Mouse (Mus musculus) gastrocnemius, adult 2 months (tissue): ENCODE data around the gene Itpr1. TPM values are rescaled to one million over a fixed set of nuclear protein-coding genes. Genes with fewer than 3 reads are reported as not detected.
A peak's percentile ranks its signal among the peaks of the same experiment; 100 is the strongest.

Experiments
- DNase-seq: peaks from one replicate; pipeline ENCODE4 v3.0.0; 2022
- H3K27ac ChIP-seq: fragments of 200-600 bp; 2 replicates; pipeline ENCODE4 v1.8.1; 2022; ENCODE audit warnings: mild to moderate bottlenecking
- H3K4me3 ChIP-seq: fragments of 200-600 bp; 2 replicates; pipeline ENCODE4 v1.8.1; 2022; ENCODE audit warnings: mild to moderate bottlenecking, moderate library complexity
- CTCF ChIP-seq: fragments of 200-600 bp; IDR thresholded peaks from 2 replicates; pipeline ENCODE4 v1.8.1; 2022; ENCODE audit warnings: antibody characterized with exemption, mild to moderate bottlenecking, moderate library complexity
- intact Hi-C: fragments of 180-260 bp; cut with DNase I; formaldehyde crosslinking; loops from one replicate; pipeline ENCODE4 v1.15.1; 2025
- total RNA-seq, 2 experiments: library from RNA; stranded (reverse); gene quantifications; 2 replicates each; pipeline ENCODE4 v1.2.3; 2021

Itpr1 gene
- total RNA-seq, 2 experiments from 2014 or later = 14.1 to 21.3 TPM

DNA sequence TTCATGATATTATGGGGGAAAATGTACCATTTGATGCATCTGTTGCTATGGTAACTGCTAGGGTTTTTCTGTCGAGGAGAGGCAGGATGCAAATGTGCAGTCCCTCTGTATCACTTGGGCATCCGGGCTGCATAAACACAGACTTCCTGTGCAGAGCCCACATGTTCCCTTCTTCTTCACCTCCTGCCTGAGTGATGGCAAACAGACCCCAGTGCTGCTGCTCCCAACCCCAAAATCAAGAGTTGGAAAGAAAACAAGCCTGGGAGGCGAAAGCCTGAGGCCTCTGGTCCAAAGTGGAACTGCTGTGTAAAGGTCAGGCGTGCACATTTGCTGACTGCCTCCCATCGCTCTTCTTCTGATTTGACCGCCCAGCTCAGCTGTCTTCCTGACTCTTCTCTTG lies 222.6 kb downstream of the Itpr1 start:
- Histone ChIP-seq H3K27ac (no peak overlapping the region; the same call in 1 of the 2 replicates), H3K4me3 (no peak overlapping the region)
- DNase-seq = no peak
- TF ChIP-seq CTCF = no peak
- intact Hi-C loops = no loop called here

DNA sequence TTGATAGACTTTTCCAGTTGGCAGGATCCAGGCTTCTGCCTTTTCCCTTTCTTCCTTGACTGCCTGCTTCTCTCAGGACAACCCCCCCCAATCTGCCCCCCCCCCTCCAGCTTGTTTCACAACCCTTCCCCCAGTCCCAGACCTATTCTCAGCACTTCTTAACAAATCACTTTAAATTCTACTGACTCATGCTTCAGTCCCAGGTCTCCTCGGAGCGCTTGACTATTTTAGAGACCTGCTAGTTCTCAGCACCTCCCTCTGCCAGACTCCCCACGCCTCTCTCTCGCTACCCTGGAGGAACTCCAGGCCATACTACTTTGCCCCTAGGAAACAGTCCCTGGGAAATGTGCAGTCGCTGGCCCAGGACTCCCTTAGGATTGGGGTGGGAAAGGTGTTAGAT lies 223.7 kb downstream of the Itpr1 start:
- Histone ChIP-seq H3K4me3 (no peak overlapping the region), H3K27ac (peak overlapping the region; percentile 75)
- TF ChIP-seq CTCF = no peak
- intact Hi-C loops = no loop called here
- peak; percentile 52 for DNase-seq

DNA sequence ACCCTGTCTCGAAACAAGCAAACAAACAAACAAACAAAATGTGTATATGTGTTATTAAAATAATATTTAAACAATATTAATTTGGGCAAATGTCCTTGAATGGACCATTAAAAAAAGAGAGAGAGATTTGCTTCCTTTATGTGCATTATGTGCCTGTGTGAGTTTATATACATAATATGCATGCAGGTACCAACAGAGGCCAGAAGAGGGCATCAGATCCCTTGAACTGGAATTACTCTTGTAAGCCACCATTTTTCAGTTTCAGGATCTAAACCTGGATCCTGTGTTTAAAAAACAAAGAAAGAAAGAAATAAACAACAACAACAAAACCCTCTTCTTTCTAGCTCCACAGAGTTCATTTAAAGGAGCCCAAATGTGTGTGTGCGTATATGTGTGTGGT lies 228.4 kb downstream of the Itpr1 start:
- intact Hi-C loops = no loop called here
- TF ChIP-seq CTCF = peak; percentile 38; the same call in 1 of the 2 replicates
- Histone ChIP-seq H3K27ac (no peak overlapping the region), H3K4me3 (no peak overlapping the region)
- no peak for DNase-seq

DNA sequence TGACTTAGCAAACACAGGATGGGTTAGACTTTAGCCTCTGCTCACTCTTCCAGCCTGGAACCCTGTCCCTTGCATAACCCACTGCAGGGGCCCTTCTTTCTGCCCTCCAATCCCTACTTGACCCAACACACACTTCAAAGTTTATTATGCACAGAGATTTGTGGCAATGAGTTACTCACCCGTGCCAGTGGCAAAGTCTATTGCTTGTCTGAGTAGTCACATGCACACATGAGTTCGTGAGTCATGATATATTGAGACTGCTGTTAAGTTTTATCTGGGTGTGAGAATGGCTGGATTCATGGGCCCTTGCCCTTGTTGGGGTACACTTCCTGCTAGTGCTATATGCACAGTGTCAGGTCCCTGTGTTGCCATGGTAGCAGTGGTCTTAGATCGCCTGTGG lies 229.4 kb downstream of the Itpr1 start:
- TF ChIP-seq CTCF = no peak
- no peak for DNase-seq
- Histone ChIP-seq H3K27ac (no peak overlapping the region), H3K4me3 (no peak overlapping the region)
- intact Hi-C loops = no loop called here

DNA sequence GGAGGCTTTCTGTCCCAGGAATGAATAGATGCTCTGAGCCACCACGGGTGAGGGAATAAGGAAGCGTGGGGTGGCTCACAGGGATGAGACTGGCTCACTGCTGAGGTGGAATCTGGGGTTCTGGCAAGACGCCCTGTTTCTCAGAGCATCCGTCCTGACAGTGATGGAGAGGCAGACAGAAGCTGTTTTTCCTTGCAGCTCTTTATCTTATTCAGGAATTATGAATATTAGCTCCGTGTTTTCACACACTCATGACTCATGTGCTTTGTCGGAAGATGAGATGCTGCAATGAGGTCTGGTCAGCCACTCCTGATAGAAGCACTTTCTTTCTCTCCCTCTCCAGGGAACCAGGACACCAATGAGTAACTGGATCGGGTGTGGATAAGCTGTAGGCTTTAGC lies 231.5 kb downstream of the Itpr1 start:
- no peak overlapping the region for H3K4me3 ChIP-seq
- TF ChIP-seq CTCF = no peak
- DNase-seq = peak; percentile 39
- peak overlapping the region; percentile 59 for H3K27ac ChIP-seq
- intact Hi-C loops = no loop called here

DNA sequence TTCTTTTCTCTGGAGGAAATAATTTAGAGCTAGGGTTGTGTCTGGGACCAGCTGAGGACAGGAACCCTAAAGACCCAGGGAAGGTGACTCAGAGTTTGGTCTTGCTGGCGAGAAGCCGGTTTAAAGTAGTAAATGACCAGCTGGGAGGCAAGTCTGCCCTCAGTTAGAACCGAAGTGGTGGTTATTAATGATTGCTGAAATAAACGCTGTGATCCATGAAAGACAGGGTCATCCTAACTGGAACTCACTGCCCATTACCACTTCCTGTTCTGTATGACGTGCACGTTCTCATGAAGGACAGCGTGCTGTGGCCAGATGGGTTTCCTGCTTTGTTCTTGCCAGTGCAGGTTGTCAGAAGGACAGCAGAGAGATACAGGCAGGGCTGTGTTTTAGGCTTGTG lies 232.1 kb downstream of the Itpr1 start:
- intact Hi-C loops = no loop called here
- TF ChIP-seq CTCF = no peak

DNA sequence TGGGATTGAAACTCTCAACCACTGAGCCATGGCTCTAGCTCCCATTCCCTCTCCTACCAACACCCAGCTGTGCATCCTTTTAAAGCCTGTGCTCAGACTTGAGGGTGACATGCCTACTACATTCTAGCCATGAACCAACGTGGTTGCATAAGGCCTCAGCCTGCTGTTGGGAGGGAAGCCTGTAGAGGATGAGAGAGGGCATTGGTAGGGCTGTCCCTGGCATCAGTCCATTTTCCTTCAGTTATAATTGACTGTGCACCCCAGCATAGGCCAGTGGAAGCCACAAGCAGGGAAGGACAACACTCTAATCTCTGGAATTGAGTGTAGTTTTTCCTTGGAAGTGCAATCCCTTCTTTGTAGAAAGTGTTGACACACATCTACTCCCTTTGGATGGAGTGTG lies 233.9 kb downstream of the Itpr1 start:
- intact Hi-C loops = no loop called here

More for the DNA sequence above, 232.1 kb downstream of the Itpr1 start:
- DNase-seq = no peak
- no peak overlapping the region for H3K4me3 ChIP-seq
- peak overlapping the region; percentile 58 for H3K27ac ChIP-seq

DNA sequence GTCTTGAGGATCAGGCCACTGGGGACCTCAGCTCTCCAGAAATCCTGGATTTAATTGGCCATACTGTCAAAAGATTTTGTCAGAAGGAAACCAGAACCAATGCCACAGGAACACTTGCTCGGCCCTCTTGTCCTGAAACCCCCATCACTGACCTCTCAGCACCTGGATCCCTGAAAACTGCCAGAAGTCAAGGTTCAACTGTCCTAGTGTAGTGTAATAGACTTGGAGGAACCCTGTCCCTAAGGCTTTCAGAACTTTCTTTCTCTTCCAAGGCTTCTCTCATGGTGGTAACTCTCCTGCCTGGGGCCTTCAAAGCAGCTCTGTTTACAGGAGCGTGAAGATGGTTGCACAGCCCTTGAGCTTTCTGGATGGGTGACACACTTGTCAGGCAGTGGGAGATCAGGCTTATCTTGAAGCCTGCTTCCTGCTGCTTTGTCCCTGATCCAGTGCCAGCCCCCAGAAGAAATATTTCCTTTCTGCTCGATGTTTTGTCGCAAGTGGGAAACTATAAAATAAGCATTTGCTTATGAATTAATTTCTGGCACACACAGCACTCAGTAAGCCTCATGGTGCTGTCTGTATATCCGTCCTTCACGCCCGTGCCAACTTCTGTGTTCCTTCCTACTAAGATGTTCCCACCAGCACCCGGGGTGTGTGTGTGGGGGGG lies 234.4 kb downstream of the Itpr1 start:
- no peak for DNase-seq

More for the DNA sequence above, 233.9 kb downstream of the Itpr1 start:
- Histone ChIP-seq H3K4me3 (no peak overlapping the region), H3K27ac (peak overlapping the region; percentile 85)
- DNase-seq = no peak
- TF ChIP-seq CTCF = no peak

DNA sequence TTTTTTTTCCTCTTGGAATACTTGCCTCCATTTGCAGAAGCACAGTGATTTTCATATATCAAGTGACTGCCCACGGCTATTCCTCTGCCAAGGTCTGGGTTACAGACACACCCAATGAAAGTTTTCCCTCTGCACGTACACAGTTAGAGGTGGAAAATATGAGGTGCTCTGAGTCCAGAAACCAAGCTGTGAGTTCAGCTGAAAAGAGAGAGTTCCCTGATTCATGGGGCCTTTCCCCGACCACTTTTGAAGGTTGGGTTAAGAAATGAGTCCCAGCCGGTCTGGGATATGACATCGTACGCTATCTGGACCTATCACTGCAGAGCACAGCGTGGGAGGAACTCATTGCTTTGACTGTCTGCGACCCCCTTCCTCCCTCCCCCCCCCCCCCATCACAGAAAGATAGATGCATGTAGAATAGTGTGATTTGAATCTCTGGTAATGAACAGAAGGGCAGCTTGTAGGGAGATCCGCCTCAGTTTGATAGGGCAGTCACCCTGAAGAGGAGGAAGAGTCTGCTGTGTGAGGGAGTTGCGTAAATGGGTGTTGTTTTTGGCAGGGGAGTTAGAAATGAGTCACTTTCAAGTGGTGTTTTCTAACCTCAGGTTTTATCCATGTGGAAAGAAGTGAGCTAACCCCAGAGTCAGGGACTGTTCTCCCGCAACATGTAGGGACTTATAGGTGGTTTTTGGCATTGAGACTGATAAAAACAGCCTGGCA lies 235.3 kb downstream of the Itpr1 start:
- no peak for TF ChIP-seq CTCF
- peak; percentile 28 for DNase-seq
- intact Hi-C loops = no loop called here
- peak overlapping the region; percentile 85 for H3K27ac ChIP-seq
- no peak overlapping the region; the same call in 1 of the 2 replicates for H3K4me3 ChIP-seq

More for the DNA sequence above, 234.4 kb downstream of the Itpr1 start:
- Histone ChIP-seq H3K4me3 (no peak overlapping the region), H3K27ac (peak overlapping the region; percentile 85)
- intact Hi-C loops = no loop called here
- TF ChIP-seq CTCF = no peak

DNA sequence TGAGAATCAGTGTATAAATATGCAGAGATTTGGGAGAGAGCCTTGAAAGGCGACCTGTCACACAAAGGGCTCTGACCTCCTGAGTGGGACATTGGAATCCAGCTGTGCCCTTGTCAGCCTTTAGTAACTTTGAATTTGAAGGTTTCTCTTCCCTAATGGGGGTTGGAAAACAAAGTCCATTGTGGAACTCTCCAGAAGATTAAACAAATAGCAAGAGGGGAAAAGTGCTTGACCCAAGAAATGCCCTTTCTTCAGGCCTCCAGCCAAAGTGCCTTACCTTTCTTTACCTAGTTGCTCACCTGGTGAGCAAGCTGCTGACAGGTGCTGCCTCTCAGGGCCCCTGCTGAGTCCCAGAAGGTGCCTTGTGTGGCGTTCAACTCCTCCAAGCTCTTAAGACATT lies 236.0 kb downstream of the Itpr1 start:
- H3K27ac ChIP-seq = peak overlapping the region; percentile 85
- intact Hi-C loops = no loop called here
- no peak for DNase-seq
- no peak for TF ChIP-seq CTCF
- no peak overlapping the region for H3K4me3 ChIP-seq

DNA sequence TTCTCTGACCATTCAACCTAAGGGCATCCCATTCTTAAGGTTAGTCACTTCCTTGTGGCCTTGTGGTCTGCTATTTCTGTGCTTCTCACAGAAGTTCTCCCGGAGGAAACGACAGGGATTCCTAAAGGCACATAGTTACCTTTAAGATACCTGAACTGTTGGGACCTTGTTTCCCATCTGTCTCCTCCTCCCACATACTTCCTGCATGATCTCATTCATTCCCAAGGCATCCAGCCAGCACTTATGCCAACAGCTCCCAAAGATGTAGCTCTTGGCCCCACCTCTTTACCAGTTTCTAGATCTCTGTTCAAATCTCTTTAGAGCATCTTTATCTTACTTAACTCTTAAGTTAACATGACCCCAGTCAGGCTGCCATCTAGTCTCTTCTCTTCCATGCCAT lies 238.6 kb downstream of the Itpr1 start:
- Histone ChIP-seq H3K4me3 (no peak overlapping the region), H3K27ac (no peak overlapping the region; the same call in 1 of the 2 replicates)
- no peak for DNase-seq
- TF ChIP-seq CTCF = no peak
- intact Hi-C loops = no loop called here

DNA sequence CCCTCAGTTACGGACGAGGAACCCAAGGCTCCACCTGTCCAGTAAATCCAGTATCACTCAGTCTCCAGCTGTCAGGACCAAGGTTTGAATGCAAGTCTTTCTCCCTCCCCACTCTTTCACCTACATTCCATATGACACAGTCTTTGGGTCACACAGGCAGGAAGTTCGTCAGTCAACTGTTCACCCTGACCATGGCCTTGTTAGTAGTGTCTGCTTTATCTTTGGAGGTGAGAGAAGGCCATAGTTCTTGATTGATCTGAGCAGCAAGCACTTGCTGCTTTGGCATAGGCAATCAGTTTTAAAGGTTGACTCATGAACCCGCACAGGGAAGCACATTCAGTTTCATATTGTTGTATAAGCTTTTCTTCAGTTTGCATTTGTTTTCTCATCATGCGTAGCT lies 240.7 kb downstream of the Itpr1 start:
- TF ChIP-seq CTCF = no peak
- intact Hi-C loops = loop anchor here (2.0 kb wide), 1 partner anchor 23 kb away; no protein-coding TSS in a partner anchor
- DNase-seq = no peak
- H3K4me3 ChIP-seq = no peak overlapping the region
- peak overlapping the region; percentile 89 for H3K27ac ChIP-seq

DNA sequence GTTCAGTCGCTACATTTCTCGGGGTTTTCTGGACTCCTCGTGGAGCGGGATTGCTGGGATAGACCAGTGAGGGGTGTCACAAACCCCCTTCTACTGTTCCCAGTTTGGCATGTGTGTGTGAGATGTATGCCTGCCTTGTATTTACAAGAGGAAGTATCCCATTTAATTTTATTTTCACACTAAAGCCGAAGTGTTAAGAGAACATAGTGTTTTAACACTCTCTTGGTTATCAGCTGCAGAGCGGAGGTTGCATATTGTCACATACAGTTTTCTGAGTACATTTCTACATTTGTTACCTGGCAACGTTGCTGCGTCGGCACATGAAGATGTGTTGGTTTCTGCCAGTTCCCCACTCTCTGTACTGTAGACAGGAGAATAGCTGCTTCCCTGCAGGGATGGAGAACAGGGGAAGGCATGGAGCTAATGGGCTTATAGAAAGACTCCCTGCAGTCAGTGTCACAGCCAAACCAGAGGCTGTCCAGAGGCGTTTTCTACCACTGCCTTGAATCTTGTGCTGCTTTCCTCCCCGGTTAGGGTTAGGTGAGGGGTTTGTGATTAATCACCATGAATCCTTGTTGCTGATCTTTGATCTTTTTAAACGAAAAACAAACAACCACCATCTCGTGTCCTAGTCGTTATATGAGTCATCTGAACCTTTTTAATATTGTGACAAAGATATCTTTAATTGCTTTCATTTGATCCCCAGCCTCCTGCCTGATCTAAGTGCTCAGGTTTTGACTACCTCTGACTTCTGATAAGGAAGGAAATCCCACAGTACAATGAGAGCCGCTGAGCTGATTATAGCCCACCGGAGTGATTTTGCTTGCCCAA lies 241.4 kb downstream of the Itpr1 start:
- H3K4me3 ChIP-seq = no peak overlapping the region
- DNase-seq = no peak
- peak overlapping the region; percentile 89 for H3K27ac ChIP-seq
- intact Hi-C loops = loop anchor here (2.0 kb wide), 1 partner anchor 23 kb away; no protein-coding TSS in a partner anchor
- TF ChIP-seq CTCF = no peak
